Mouse (Mus musculus): ENCODE results near the gene Mettl25. TPM values are rescaled to one million over a fixed set of nuclear protein-coding genes. Genes with fewer than 3 reads are reported as not detected.

Gene Mettl25
- 10.4 and 13.3 TPM in 2 replicates for polyA plus RNA-seq (2015; fragmentation: Nextera tagmentation; extraction: Ambion mirVana)

DNA sequence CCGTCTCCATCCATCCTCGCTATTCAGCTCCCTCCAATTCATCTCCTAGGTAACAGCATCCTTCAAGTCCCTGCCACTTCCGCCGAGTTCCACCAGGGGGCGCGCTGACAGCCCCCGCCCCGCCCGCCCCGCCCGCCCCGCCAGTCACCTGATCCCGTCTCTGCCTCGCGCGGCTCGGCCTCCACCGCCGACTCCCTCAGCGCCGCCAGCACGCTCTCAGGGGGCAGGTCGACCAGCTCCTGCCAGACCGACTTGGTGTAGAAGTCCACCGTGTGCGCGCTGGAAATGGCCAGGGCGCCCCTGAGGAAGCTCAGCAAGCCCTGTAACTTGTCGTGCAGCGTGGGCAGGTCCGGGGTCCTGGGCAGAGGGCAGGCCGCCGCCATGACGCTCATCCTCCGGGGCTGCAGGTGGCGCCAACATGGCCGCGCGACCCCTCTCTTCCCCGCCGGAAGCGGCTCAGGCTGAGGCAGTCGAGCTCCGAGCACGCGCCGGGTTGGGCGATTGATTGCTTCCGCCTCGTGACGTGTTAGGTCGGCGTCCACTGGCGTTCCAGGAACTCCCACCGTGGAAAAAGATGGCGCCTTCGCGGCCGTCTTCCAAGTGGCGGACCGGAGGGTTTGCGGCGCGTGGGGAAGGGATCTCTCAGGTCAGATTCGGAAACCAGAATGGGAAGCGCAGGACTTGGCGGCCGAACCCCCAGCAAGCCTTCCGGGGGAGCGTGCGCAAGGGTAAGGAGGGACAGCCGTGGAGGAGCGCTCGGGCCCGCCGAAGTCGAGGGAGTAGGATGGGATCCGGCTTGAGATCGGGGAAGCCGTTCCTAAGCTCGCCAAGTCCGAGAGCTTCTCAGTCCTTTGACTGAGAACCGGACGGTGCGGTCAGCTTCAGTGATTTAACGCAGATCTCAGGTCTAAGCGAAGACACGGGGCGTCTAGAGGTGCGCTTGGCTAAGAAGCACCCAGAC is at the start of gene Mettl25, which contains the start of gene Ccdc59:
Mettl25 (minus strand) TSS at position 453 of the 961 bp plus-strand sequence.
Ccdc59 (plus strand) TSS at position 140 of the 961 bp plus-strand sequence.
- DNase-seq (ENCODE audit: low spot score), result peak; percentile 97

DNA sequence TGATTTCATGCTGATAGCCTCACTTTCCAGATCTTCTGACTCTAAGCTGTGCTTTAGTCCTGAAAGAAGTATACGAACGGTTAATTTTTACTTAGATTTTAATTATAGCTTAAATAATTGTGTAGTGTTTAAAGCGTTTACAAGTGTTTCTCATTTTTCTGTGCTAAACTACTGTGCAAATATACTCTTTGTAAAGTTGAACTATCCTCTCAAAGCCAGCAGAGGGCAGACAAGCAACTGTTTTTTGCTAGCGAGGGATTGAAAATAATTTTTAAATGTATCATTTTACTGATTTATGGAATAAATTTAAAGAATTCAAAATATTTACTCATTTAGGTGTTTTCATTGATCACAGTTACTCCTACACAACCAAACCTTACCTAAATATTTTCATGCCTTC is 26.1 kb upstream of the Mettl25 start:
- DNase-seq (ENCODE audit: low spot score), result no peak

DNA sequence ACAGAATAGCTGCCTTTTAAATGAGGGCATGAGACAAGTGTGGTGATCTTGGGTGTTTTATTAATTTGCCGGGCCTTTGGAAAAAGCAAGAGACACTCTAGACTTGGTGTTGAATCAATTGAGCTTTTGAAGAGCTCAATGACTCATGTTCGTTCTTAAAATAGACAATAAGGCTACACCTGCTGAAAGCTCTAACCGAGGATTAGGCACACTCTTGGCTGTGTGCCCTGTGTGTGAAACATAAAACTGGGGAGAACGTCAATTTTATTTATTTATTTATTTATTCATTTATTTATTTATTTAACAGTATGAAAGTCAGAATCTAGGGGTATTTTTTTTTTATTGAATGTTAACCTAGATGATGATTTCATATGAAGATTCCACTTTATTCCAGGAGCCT is 10.0 kb upstream of the Mettl25 start:
- DNase-seq (ENCODE audit: low spot score), result no peak

DNA sequence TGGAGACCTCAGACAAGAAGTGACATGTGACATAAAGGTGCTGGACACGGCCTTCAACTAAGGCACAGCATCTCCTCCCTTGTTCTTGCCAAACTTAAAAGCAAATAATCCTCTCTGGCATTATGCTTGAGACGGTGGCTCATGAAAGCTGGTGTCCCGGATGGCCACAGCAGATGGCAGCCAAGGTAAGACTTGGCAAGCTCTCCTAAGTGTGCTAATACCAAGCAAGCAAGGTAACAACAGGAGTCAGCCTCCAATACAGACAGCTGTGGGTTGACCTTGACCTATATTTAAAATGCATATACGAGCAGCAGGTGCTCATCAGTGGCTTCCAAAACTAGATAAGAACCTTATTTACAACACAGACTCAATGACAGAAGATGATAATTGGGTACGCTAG is 9.1 kb upstream of the Mettl25 start:
- no peak for DNase-seq (ENCODE audit: low spot score)

GRCm38 (mm10) chr10:105842574-105842973 is 1.4 kb upstream of the Mettl25 start:
- no peak for DNase-seq (ENCODE audit: low spot score)

DNA sequence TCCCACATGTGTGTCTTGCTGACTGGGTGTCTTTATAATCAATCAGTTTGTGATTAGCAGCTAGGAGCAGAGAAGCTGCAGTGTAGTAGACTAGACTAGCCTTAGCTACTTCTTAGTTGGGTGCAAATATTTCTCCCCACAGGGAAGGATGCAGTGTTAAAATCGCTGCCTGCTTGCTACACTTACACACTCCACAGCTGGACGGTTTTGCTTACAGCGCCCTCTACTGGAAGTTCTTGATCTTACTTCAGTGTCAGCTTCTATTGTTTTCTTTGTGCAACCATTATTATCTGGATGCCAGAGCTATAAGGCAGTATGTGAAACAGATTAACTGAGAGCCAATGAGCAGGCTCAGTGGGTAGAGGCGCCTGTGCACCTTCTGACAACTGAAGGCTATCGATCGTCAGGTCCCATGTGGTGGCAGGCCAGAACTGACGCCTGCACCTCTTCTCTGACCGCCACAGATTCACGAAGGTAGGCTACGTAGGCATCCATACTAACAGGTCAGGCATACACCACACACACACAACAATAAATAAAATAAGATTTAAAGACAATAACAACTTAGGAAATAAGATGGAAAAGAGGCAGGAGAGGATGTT is 6.5 kb downstream of the Mettl25 start:
- peak; percentile 52 for DNase-seq (ENCODE audit: low spot score)

DNA sequence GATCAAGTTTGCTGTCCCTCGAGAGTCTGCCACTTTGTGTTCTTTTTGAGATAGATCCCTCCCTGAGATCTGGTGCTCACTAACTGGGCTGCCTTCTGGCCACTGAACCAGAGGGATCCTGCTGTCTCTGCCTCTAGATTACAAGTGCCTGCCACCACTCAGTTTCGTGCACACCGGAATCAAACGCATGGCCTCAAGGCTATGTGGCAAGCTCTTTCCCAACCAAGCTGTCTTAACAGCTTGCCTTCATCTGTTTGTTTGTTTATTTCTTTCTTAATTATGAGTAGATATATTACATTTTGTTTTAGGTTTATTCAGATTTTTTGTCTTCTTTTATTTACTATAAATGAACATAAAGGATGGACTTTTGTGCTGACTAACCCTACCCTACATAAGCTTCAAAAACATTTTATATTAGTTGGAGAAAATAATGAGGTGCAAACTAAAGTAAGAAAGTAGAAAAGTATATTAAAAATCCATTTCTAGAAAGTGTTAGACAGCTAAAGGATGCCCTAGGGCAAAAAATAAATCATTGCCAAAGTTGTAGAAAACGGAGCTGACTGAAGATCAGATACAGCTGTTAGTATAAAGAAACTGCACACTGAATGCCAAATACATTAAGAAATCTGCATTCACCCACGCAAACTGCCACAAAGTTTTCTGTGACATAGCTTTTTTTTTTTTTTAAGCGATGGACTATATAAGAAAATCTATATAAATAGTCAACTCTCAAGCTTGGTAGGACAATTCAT is 34.7 kb downstream of the Mettl25 start:
- DNase-seq (ENCODE audit: low spot score), result no peak

DNA sequence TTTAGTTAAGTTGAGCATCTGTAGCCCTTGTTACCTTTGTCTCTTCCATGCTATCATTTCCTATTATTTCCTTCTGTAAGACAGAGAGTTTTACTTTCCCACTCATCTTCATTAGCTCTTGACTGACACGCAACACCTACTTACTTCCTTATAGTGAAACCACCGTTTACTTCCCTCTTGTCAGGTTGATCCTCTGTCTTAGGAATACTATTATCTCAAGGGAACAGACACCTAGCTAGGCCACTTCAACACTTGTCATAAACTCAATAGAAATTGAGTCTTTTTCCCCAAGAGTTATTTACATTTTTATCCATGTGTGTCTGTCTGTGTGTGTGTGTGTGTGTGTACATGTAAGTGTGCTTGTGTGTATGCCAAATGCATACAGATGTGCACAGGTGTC is 37.7 kb downstream of the Mettl25 start:
- no peak for DNase-seq (ENCODE audit: low spot score)

GRCm38 (mm10) chr10:105802132-105802531 is 39.0 kb downstream of the Mettl25 start:
- no peak for DNase-seq (ENCODE audit: low spot score)

- no peak for DNase-seq (ENCODE audit: low spot score)
Observed at GRCm38 (mm10) chr10:105801147-105801546, 40.0 kb downstream of the Mettl25 start.

- no peak for DNase-seq (ENCODE audit: low spot score)
Observed at GRCm38 (mm10) chr10:105797250-105797924, 43.8 kb downstream of the Mettl25 start.

- DNase-seq (ENCODE audit: low spot score), result no peak
Observed at GRCm38 (mm10) chr10:105793776-105794552, 47.2 kb downstream of the Mettl25 start.

GRCm38 (mm10) chr10:105788744-105789486 is 52.3 kb downstream of the Mettl25 start:
- no peak for DNase-seq (ENCODE audit: low spot score)

DNA sequence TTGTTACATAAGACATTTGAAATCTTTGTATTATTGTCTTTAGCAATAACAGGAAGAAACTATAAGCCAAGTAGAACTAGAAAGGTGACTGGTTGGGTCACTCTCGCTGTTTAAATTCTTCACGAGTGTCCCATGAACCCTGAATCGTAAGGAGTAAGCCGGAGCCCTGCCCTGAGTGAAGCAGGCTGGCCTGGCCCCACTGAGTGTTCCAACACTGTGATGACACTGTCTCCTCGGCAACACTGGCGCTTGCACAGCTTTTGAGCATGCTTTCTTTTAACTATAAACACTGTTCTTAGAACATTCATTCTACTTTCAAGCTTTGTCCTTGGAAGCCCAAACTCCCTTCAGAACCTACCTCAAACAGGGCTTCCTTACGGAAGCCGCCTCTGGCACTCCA is 57.4 kb downstream of the Mettl25 start:
- no peak for DNase-seq (ENCODE audit: low spot score)

- DNase-seq (ENCODE audit: low spot score), result peak; percentile 28
Observed at GRCm38 (mm10) chr10:105774382-105774781, 66.8 kb downstream of the Mettl25 start.

DNA sequence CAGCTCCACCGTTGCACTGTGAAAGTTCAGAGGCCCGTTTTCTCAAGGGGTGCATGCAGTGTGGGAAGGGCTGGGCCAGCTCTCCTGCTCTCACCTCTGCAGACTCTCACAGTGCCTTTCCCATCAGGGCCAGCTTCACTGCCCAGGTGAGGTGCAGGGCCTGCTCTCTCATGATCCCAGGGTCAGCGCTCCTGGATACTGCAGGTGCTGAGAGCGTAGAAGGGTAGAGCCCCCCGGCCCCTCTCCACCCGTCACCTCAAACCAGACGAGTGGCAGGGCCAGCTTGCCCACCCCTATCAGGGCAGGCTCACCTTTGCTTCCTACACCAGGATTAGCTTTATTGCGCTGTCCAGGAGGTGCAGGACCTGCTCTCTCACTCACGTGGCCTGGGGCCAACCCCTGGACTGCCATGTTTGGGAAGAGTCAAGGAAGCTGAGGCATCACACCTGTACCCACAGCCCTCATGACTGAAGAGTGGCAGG is 68.3 kb downstream of the Mettl25 start:
- DNase-seq (ENCODE audit: low spot score), result no peak

- no peak for DNase-seq (ENCODE audit: low spot score)
Observed at GRCm38 (mm10) chr10:105763959-105764358, 77.2 kb downstream of the Mettl25 start.

GRCm38 (mm10) chr10:105760460-105760859 is 80.7 kb downstream of the Mettl25 start:
- no peak for DNase-seq (ENCODE audit: low spot score)

DNA sequence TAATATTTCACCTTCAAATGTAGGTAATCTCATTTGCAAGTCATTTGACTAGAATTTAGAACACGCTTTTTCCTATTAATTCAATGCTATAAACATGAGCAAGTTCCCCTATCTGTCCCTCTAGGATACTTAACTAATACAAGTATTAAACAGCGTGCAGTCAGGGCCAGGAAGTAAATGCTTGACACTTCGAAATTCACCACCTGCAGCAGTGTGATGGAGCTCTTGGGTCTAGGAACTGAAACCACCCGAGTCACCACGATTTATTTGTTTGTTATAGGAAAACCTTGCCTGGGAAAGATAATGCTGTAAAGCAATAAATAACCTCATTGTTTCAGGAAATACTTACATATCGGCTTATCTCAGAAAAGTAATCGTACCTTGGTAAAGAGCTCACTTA is 81.1 kb downstream of the Mettl25 start:
- no peak for DNase-seq (ENCODE audit: low spot score)
